Mouse (Mus musculus) left cerebral cortex, postnatal 25 days (tissue): ENCODE data around the gene Kcnn3. TPM values are rescaled to one million over a fixed set of nuclear protein-coding genes. Genes with fewer than 3 reads are reported as not detected.

Experiments used
- DNase-seq, 2 experiments: peaks; one replicate each; pipeline ENCODE4 v3.0.0; 2022; ENCODE audit warnings: low spot score in 2 of 2, mixed read lengths in 1 of 2
- intact Hi-C: fragments of 180-260 bp; cut with DNase I; formaldehyde crosslinking; loops from one replicate; pipeline ENCODE4 v1.15.1; 2025
- total RNA-seq, 2 experiments: library from RNA; stranded (reverse); gene quantifications; 2 replicates each; pipeline ENCODE4 v1.2.3; 2021

Kcnn3 gene
- total RNA-seq, 2 experiments from 2014 or later: 20.3 to 22.8 TPM

GRCm38 (mm10) chr3:89557811-89558210 is 37.8 kb downstream of the Kcnn3 start:
- intact Hi-C loops: no loop called here
- DNase-seq: no peak

- peak in 1 of 2 experiments; percentile 20 for DNase-seq
- intact Hi-C loops: no loop called here
Observed at GRCm38 (mm10) chr3:89558972-89559910, 39.3 kb downstream of the Kcnn3 start.

- no peak for DNase-seq
- intact Hi-C loops: no loop called here
Observed at GRCm38 (mm10) chr3:89561386-89561785, 41.4 kb downstream of the Kcnn3 start.

- intact Hi-C loops: no loop called here
- no peak for DNase-seq
Observed at GRCm38 (mm10) chr3:89565371-89565770, 45.4 kb downstream of the Kcnn3 start.

GRCm38 (mm10) chr3:89569058-89569457 is 49.1 kb downstream of the Kcnn3 start:
- intact Hi-C loops: no loop called here
- no peak for DNase-seq

GRCm38 (mm10) chr3:89569707-89570324 is 49.9 kb downstream of the Kcnn3 start:
- DNase-seq: no peak

GRCm38 (mm10) chr3:89570362-89570761 is 50.4 kb downstream of the Kcnn3 start:
- intact Hi-C loops: no loop called here

More at GRCm38 (mm10) chr3:89569707-89570324, 49.9 kb downstream of the Kcnn3 start:
- intact Hi-C loops: no loop called here

GRCm38 (mm10) chr3:89574260-89574659 is 54.3 kb downstream of the Kcnn3 start:
- no peak for DNase-seq
- intact Hi-C loops: no loop called here

More at GRCm38 (mm10) chr3:89570362-89570761, 50.4 kb downstream of the Kcnn3 start:
- DNase-seq: no peak

GRCm38 (mm10) chr3:89576381-89576780 is 56.4 kb downstream of the Kcnn3 start:
- intact Hi-C loops: no loop called here

GRCm38 (mm10) chr3:89577154-89577553 is 57.2 kb downstream of the Kcnn3 start:
- intact Hi-C loops: no loop called here
- DNase-seq: no peak

More at GRCm38 (mm10) chr3:89576381-89576780, 56.4 kb downstream of the Kcnn3 start:
- DNase-seq: no peak

- intact Hi-C loops: no loop called here
- no peak for DNase-seq
Observed at GRCm38 (mm10) chr3:89578083-89578482, 58.1 kb downstream of the Kcnn3 start.

GRCm38 (mm10) chr3:89578803-89579202 is 58.8 kb downstream of the Kcnn3 start:
- intact Hi-C loops: no loop called here
- no peak for DNase-seq

- DNase-seq: no peak
- intact Hi-C loops: no loop called here
Observed at GRCm38 (mm10) chr3:89584254-89584653, 64.3 kb downstream of the Kcnn3 start.

GRCm38 (mm10) chr3:89588436-89588835 is 68.5 kb downstream of the Kcnn3 start:
- DNase-seq: no peak
- intact Hi-C loops: no loop called here

GRCm38 (mm10) chr3:89589321-89589720 is 69.4 kb downstream of the Kcnn3 start:
- intact Hi-C loops: no loop called here
- DNase-seq: no peak

- DNase-seq: no peak
- intact Hi-C loops: no loop called here
Observed at GRCm38 (mm10) chr3:89590386-89590785, 70.4 kb downstream of the Kcnn3 start.

GRCm38 (mm10) chr3:89591461-89591860 is 71.5 kb downstream of the Kcnn3 start:
- DNase-seq: no peak
- intact Hi-C loops: no loop called here

- no peak for DNase-seq
- intact Hi-C loops: no loop called here
Observed at GRCm38 (mm10) chr3:89592809-89593208, 72.8 kb downstream of the Kcnn3 start.

GRCm38 (mm10) chr3:89593524-89593923 is 73.6 kb downstream of the Kcnn3 start:
- DNase-seq: no peak
- intact Hi-C loops: no loop called here

- DNase-seq: no peak
- intact Hi-C loops: no loop called here
Observed at GRCm38 (mm10) chr3:89598361-89598760, 78.4 kb downstream of the Kcnn3 start.

GRCm38 (mm10) chr3:89598967-89599366 is 79.0 kb downstream of the Kcnn3 start:
- no peak for DNase-seq
- intact Hi-C loops: no loop called here
